Mouse (Mus musculus): ENCODE results near the gene Fntb. TPM values are rescaled to one million over a fixed set of nuclear protein-coding genes. Genes with fewer than 3 reads are reported as not detected.

Fntb gene
- polyA plus RNA-seq, 1 experiment from 2014 or later: 18.9 TPM

- Histone ChIP-seq H3K27me3 (replicated peaks; ENCODE audit: insufficient read depth, low read length) (no peaks in the 10 kb centered on the region), H3K9me3 (ENCODE audit: low read length) (no peaks in the 10 kb centered on the region), H3K9ac (replicated peaks; ENCODE audit: low read depth) (no peak overlapping the region), H3K27ac (ENCODE audit: low read length) (no peak overlapping the region), H3K36me3 (ENCODE audit: insufficient read depth, low read length) (no peaks in the 10 kb centered on the region), H3K4me3 (ENCODE audit: low read depth, low read length) (no peak overlapping the region), H3K4me2 (replicated peaks; ENCODE audit: low read depth, low read length) (no peak overlapping the region), H3K4me1 (ENCODE audit: insufficient read depth, low read depth, low read length) (no peaks in the 10 kb centered on the region)
- ATAC-seq: no peak
- TF ChIP-seq EP300 (IDR thresholded peaks at IDR 0.05) (no peak), CTCF (IDR thresholded peaks at IDR 0.05) (no peak)
- 80% methylated on average over 7 of the region's 7 CpGs for WGBS
- no peak for DNase-seq (ENCODE audit: low spot score)
Observed at GRCm38 (mm10) chr12:76869561-76869960, 104.2 kb downstream of the Fntb start.

GRCm38 (mm10) chr12:76872767-76873316 is 107.5 kb downstream of the Fntb start:
- DNase-seq (ENCODE audit: low spot score): no peak
- Histone ChIP-seq H3K27me3 (replicated peaks; ENCODE audit: insufficient read depth, low read length) (no peaks in the 10 kb centered on the region), H3K9me3 (ENCODE audit: low read length) (no peaks in the 10 kb centered on the region), H3K9ac (replicated peaks; ENCODE audit: low read depth) (no peak overlapping the region), H3K27ac (ENCODE audit: low read length) (no peak overlapping the region), H3K36me3 (ENCODE audit: insufficient read depth, low read length) (no peaks in the 10 kb centered on the region), H3K4me2 (replicated peaks; ENCODE audit: low read depth, low read length) (no peak overlapping the region), H3K4me1 (ENCODE audit: insufficient read depth, low read depth, low read length) (no peaks in the 10 kb centered on the region), H3K4me3 (ENCODE audit: low read depth, low read length) (no peak overlapping the region)
- no peak for ATAC-seq
- TF ChIP-seq CTCF (IDR thresholded peaks at IDR 0.05): no peak
- no peak for TF ChIP-seq EP300 (IDR thresholded peaks at IDR 0.05)
- WGBS: 84% methylated on average over 7 of the region's 7 CpGs

- Histone ChIP-seq H3K9me3 (ENCODE audit: low read length) (no peaks in the 10 kb centered on the region), H3K4me1 (ENCODE audit: insufficient read depth, low read depth, low read length) (no peaks in the 10 kb centered on the region), H3K4me2 (replicated peaks; ENCODE audit: low read depth, low read length) (no peak overlapping the region), H3K9ac (replicated peaks; ENCODE audit: low read depth) (no peak overlapping the region), H3K27me3 (replicated peaks; ENCODE audit: insufficient read depth, low read length) (no peaks in the 10 kb centered on the region), H3K4me3 (ENCODE audit: low read depth, low read length) (no peak overlapping the region), H3K27ac (ENCODE audit: low read length) (no peak overlapping the region), H3K36me3 (ENCODE audit: insufficient read depth, low read length) (no peaks in the 10 kb centered on the region)
- WGBS: 56% methylated on average over 9 of the region's 9 CpGs
- no peak for TF ChIP-seq CTCF (IDR thresholded peaks at IDR 0.05)
- TF ChIP-seq EP300 (IDR thresholded peaks at IDR 0.05): no peak
- no peak for DNase-seq (ENCODE audit: low spot score)
- no peak for ATAC-seq
Observed at GRCm38 (mm10) chr12:76874826-76875225, 109.4 kb downstream of the Fntb start.

- Histone ChIP-seq H3K27ac (ENCODE audit: low read length) (no peak overlapping the region), H3K27me3 (replicated peaks; ENCODE audit: insufficient read depth, low read length) (no peaks in the 10 kb centered on the region), H3K9ac (replicated peaks; ENCODE audit: low read depth) (no peak overlapping the region), H3K9me3 (ENCODE audit: low read length) (no peaks in the 10 kb centered on the region), H3K4me2 (replicated peaks; ENCODE audit: low read depth, low read length) (no peak overlapping the region), H3K4me3 (ENCODE audit: low read depth, low read length) (no peak overlapping the region), H3K4me1 (ENCODE audit: insufficient read depth, low read depth, low read length) (peaks cover 5% of the 10 kb centered on the region; the same call in 1 of the 2 replicates), H3K36me3 (ENCODE audit: insufficient read depth, low read length) (no peaks in the 10 kb centered on the region)
- WGBS: 8% methylated on average over 5 of the region's 5 CpGs
- TF ChIP-seq CTCF (IDR thresholded peaks at IDR 0.05): peak; percentile 75
- TF ChIP-seq EP300 (IDR thresholded peaks at IDR 0.05): no peak
- ATAC-seq: no peak
- DNase-seq (ENCODE audit: low spot score): peak; percentile 83
Observed at GRCm38 (mm10) chr12:76879242-76879641, 113.9 kb downstream of the Fntb start.

- no peak overlapping the region for H3K27ac ChIP-seq (ENCODE audit: low read length)
- DNase-seq (ENCODE audit: low spot score) (no peak), ATAC-seq (no peak)
- TF ChIP-seq CTCF (IDR thresholded peaks at IDR 0.05): no peak
- TF ChIP-seq EP300 (IDR thresholded peaks at IDR 0.05): no peak
- no peaks in the 10 kb centered on the region for H3K27me3 ChIP-seq (replicated peaks; ENCODE audit: insufficient read depth, low read length)
- H3K9me3 ChIP-seq (ENCODE audit: low read length): no peaks in the 10 kb centered on the region
- H3K9ac ChIP-seq (replicated peaks; ENCODE audit: low read depth): no peak overlapping the region
- H3K4me3 ChIP-seq (ENCODE audit: low read depth, low read length): no peak overlapping the region
- 80% methylated on average over 4 of the region's 4 CpGs for WGBS
- H3K36me3 ChIP-seq (ENCODE audit: insufficient read depth, low read length): no peaks in the 10 kb centered on the region
- H3K4me2 ChIP-seq (replicated peaks; ENCODE audit: low read depth, low read length): no peak overlapping the region
- H3K4me1 ChIP-seq (ENCODE audit: insufficient read depth, low read depth, low read length): peaks cover 5% of the 10 kb centered on the region; the same call in 1 of the 2 replicates
Observed at GRCm38 (mm10) chr12:76880131-76880530, 114.7 kb downstream of the Fntb start.

- Histone ChIP-seq H3K9ac (replicated peaks; ENCODE audit: low read depth) (no peak overlapping the region), H3K36me3 (ENCODE audit: insufficient read depth, low read length) (0 out of 2 replicates have a peak, but pooled peaks cover 3% of the 10 kb centered on the region), H3K9me3 (ENCODE audit: low read length) (no peaks in the 10 kb centered on the region), H3K4me1 (ENCODE audit: insufficient read depth, low read depth, low read length) (peaks cover 5% of the 10 kb centered on the region; the same call in 1 of the 2 replicates), H3K27ac (ENCODE audit: low read length) (peak overlapping the region; percentile 84), H3K27me3 (replicated peaks; ENCODE audit: insufficient read depth, low read length) (no peaks in the 10 kb centered on the region), H3K4me2 (replicated peaks; ENCODE audit: low read depth, low read length) (no peak overlapping the region), H3K4me3 (ENCODE audit: low read depth, low read length) (no peak overlapping the region)
- ATAC-seq (peak; percentile 98), DNase-seq (ENCODE audit: low spot score) (peak; percentile 95)
- 19% methylated on average over 9 of the region's 9 CpGs for WGBS
- TF ChIP-seq EP300 (IDR thresholded peaks at IDR 0.05) (peak; percentile 99), CTCF (IDR thresholded peaks at IDR 0.05) (no peak)
Observed at GRCm38 (mm10) chr12:76883824-76884223, 118.4 kb downstream of the Fntb start.
